Mouse (Mus musculus): Measurements from ENCODE around the gene P2ry2. TPM values are rescaled to one million over a fixed set of nuclear protein-coding genes. Genes with fewer than 3 reads are reported as not detected.

The P2ry2 gene
- polyA plus RNA-seq, 1 experiment from 2014 or later: 1.1 TPM

DNA sequence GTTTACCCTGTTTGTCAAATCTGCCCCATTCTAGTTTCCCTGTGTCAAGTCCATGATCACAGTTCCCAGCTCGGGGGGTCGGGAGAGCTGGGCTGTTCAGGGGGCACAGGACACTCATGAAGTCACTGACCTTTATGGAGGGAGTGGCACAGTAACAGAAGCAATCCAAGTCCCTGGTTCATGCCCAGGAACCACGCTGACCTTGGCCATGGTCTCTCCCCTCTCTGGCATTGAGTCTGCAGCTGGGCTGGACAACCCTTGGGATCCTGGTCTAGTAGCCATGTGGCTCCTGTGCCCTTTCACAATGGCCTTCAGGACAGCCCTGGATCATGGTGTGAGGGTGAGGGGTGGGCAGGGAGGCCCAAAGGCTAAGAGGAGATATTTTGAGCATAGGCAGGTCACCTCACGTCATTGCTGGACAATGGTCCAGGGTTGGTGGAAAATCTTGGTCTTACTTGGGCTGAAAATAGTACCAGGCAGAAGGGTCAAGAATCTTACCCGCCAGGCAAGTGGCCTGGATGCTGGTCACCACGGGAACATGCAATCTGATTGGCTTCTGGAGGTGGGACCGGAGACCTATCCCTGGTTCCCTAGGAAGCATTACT is 17.3 kb downstream of the P2ry2 start:
- Histone ChIP-seq H3K9me3 (no peaks in the 10 kb centered on the region), H3K36me3 (no peaks in the 10 kb centered on the region), H3K4me1 (peaks cover 28% of the 10 kb centered on the region), H3K27ac (0 out of 2 replicates have a peak overlapping the region, but pooled peaks have one; percentile 11), H3K4me3 (no peak overlapping the region), H3K27me3 (ENCODE audit: insufficient read depth, poor library complexity, severe bottlenecking) (peaks cover 37% of the 10 kb centered on the region)
- WGBS: 71% methylated on average over 7 of the region's 7 CpGs
- no peak for DNase-seq (ENCODE audit: low spot score)

DNA sequence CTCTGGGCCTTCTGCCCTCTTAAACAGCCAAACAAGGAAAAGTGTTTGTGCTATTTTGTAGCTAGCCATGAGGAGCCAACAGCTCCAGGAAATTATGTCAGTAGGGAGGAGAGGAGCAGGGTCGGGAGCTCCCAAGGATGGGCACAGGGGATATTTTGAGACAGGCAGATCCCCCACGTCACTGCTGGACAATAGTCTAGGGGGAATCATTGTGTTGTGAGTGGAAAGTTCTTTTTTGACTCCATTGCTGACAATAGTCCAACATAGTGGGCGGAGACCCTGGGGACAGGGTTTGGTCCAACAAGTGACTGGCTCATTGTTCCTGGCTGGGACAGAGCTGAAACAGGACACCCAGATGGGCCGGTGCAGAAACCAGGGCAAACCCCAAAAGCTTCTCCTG is 19.5 kb downstream of the P2ry2 start:
- WGBS: 59% methylated on average over 4 of the region's 4 CpGs
- peaks cover 25% of the 10 kb centered on the region for H3K27me3 ChIP-seq (ENCODE audit: insufficient read depth, poor library complexity, severe bottlenecking)
- H3K27ac ChIP-seq: no peak overlapping the region
- DNase-seq (ENCODE audit: low spot score): no peak
- H3K4me3 ChIP-seq: no peak overlapping the region
- no peaks in the 10 kb centered on the region for H3K36me3 ChIP-seq
- no peaks in the 10 kb centered on the region for H3K9me3 ChIP-seq
- H3K4me1 ChIP-seq: peaks cover 30% of the 10 kb centered on the region

GRCm38 (mm10) chr7:100991972-100992371 is 20.7 kb downstream of the P2ry2 start:
- H3K27ac ChIP-seq: no peak overlapping the region
- 89% methylated on average over 3 of the region's 3 CpGs for WGBS
- DNase-seq (ENCODE audit: low spot score): no peak

DNA sequence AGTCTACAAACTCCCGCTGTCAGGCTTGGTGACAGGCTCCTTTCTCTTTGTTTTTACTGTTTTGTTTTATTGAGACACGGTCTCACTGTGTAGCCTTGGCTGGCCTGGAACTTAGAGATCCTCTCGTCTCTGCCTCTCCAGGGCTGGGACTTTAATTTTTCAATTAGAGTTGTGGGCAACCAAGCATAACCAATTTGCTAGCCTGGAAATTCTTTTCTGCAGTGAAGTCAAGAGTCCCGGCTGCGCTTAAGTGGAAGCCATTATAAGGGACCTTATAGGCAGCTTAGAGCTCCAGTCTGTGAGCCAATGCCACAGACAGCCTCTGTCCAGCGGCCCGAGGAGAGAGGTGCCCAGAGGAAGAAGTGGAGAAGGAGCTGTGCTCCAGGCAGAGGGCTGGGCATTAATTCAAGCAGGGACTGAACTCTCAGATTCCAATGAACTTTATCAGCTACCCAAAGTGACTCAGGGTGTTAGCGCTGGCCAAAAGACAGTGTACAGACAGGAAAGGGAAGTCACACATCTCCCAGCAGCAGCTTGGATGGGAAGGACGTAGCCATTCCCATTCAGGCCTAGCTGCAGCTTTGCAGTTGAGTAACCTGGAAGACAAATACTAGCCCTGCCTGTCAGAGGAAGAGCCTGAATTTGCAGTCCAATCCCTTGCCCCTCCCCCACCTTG is 21.9 kb downstream of the P2ry2 start:
- DNase-seq (ENCODE audit: low spot score): no peak
- H3K9me3 ChIP-seq: no peaks in the 10 kb centered on the region
- no peak overlapping the region for H3K4me3 ChIP-seq
- H3K4me1 ChIP-seq: peaks cover 31% of the 10 kb centered on the region
- peaks cover 21% of the 10 kb centered on the region for H3K27me3 ChIP-seq (ENCODE audit: insufficient read depth, poor library complexity, severe bottlenecking)
- 47% methylated on average over 9 of the region's 9 CpGs for WGBS
- 0 out of 2 replicates have a peak overlapping the region, but pooled peaks have one; percentile 29 for H3K27ac ChIP-seq
- H3K36me3 ChIP-seq: no peaks in the 10 kb centered on the region

More at GRCm38 (mm10) chr7:100991972-100992371, 20.7 kb downstream of the P2ry2 start:
- Histone ChIP-seq H3K4me1 (peaks cover 34% of the 10 kb centered on the region), H3K9me3 (no peaks in the 10 kb centered on the region), H3K4me3 (no peak overlapping the region), H3K27me3 (ENCODE audit: insufficient read depth, poor library complexity, severe bottlenecking) (peaks cover 21% of the 10 kb centered on the region), H3K36me3 (no peaks in the 10 kb centered on the region)

DNA sequence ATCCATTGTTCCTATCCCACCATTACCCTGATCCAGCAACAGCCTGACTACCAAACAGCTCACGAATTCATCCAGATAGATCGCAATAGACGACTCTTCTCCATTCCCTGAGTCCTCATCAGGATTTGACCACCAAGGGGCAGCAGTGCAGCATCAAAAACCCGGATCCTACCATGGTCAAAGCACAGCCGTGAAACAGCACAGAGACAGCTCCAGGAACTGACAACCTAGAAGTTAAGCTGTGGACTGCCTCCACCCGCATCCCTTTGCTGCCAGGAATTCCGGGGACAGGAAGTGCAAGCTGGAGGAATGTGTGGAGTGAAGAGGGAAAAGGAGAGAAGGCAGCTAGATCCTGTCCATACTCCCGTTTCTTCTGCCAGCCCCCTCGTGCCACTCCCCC is 24.6 kb downstream of the P2ry2 start:
- Histone ChIP-seq H3K36me3 (no peaks in the 10 kb centered on the region), H3K27ac (peak overlapping the region; percentile 26), H3K4me3 (no peak overlapping the region; the same call in 1 of the 2 replicates), H3K27me3 (ENCODE audit: insufficient read depth, poor library complexity, severe bottlenecking) (0 out of 2 replicates have a peak, but pooled peaks cover 6% of the 10 kb centered on the region), H3K4me1 (peaks cover 33% of the 10 kb centered on the region), H3K9me3 (no peaks in the 10 kb centered on the region)
- DNase-seq (ENCODE audit: low spot score): peak; percentile 91
- WGBS: 10% methylated on average over 9 of the region's 9 CpGs

GRCm38 (mm10) chr7:100984452-100985395 is 27.9 kb downstream of the P2ry2 start:
- WGBS: 35% methylated on average over 21 of the region's 21 CpGs
- H3K4me3 ChIP-seq: 0 out of 2 replicates have a peak overlapping the region, but pooled peaks have one; percentile 12
- H3K27me3 ChIP-seq (ENCODE audit: insufficient read depth, poor library complexity, severe bottlenecking): 0 out of 2 replicates have a peak, but pooled peaks cover 6% of the 10 kb centered on the region
- H3K9me3 ChIP-seq: no peaks in the 10 kb centered on the region
- no peak for DNase-seq (ENCODE audit: low spot score)
- peak overlapping the region; percentile 62 for H3K27ac ChIP-seq
- H3K4me1 ChIP-seq: peaks cover 22% of the 10 kb centered on the region
- H3K36me3 ChIP-seq: no peaks in the 10 kb centered on the region

DNA sequence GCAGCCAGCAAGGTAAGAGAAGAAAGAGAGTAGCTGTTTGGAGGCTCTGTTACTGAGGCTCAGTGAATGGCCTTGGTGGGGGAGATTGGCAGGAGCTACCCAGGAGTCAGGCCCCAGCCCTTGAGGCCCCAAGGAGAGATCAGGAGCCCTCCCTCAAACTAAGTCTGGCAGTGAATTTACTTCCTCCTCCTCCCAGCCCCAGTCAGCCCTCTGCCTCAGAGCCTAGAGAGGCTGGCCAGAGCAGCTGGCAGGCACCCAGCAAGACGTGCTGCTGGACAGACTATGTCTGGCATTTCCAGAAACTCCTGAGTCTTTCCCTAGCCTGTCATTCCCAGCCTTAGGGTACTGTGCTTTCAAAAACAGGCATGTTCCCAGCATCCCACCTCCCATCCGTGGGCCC is 33.5 kb downstream of the P2ry2 start:
- peaks cover 37% of the 10 kb centered on the region for H3K27me3 ChIP-seq (ENCODE audit: insufficient read depth, poor library complexity, severe bottlenecking)
- peaks cover 22% of the 10 kb centered on the region for H3K4me1 ChIP-seq
- no peaks in the 10 kb centered on the region for H3K36me3 ChIP-seq
- no peaks in the 10 kb centered on the region for H3K9me3 ChIP-seq
- H3K4me3 ChIP-seq: no peak overlapping the region
- DNase-seq (ENCODE audit: low spot score): no peak
- WGBS: 34% methylated on average over 2 of the region's 2 CpGs
- peak overlapping the region; percentile 59; the same call in 1 of the 2 replicates for H3K27ac ChIP-seq

GRCm38 (mm10) chr7:100978171-100978570 is 34.5 kb downstream of the P2ry2 start:
- Histone ChIP-seq H3K9me3 (no peaks in the 10 kb centered on the region), H3K4me3 (no peak overlapping the region), H3K4me1 (peaks cover 32% of the 10 kb centered on the region), H3K27me3 (ENCODE audit: insufficient read depth, poor library complexity, severe bottlenecking) (peaks cover 47% of the 10 kb centered on the region), H3K27ac (no peak overlapping the region), H3K36me3 (no peaks in the 10 kb centered on the region)
- WGBS: 81% methylated on average over 5 of the region's 5 CpGs
- no peak for DNase-seq (ENCODE audit: low spot score)

DNA sequence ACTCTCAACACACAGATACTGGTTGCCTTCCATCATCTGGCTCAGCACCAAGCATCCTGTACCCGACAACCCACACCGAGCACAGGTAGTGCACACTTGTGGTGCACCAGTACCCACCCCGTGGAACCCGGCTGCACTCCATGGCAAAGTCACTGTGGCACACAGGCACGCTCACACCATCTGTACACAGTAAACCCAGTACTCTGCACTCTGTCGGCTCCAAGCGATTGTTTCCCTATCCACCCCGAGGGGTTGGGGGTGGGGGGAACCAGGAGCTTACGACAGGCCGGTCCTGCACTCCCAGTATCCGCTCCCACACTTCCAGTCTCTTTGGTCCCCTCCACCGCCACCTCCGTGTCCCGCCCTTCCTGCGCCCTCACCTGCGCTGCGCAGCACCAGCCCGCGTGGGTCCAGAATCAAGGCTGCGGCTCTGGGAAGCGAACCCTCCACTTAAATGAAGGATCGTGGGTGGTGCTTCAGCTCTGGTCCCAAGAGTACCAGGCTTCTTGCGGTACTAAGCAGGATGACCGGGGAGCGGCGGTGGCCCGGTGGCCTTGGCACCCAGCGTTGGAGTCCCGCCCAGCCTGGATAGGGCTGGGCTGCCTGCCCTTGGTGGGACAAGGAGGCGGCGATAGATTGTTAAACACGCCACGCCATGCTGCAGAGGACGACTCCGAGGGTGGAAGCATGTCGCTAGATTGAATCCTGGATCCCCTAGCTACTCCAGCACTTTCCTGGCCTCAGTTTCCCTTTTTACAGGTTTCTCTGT is 38.3 kb downstream of the P2ry2 start, which contains the start of gene P2ry6:
Gene P2ry6, minus strand, starts transcription at position 515 of the 769 bp plus-strand sequence.
- no peaks in the 10 kb centered on the region for H3K9me3 ChIP-seq
- DNase-seq (ENCODE audit: low spot score): no peak
- WGBS: 3% methylated on average over 36 of the region's 36 CpGs
- peak within 1 kb of the TSS; percentile 57 for H3K4me3 ChIP-seq
- peaks cover 82% of the 10 kb centered on the region for H3K27me3 ChIP-seq (ENCODE audit: insufficient read depth, poor library complexity, severe bottlenecking)
- peaks cover 41% of the 10 kb centered on the region for H3K4me1 ChIP-seq
- H3K36me3 ChIP-seq: no peaks in the 10 kb centered on the region
- peak within 1 kb of the TSS; percentile 39 for H3K27ac ChIP-seq

DNA sequence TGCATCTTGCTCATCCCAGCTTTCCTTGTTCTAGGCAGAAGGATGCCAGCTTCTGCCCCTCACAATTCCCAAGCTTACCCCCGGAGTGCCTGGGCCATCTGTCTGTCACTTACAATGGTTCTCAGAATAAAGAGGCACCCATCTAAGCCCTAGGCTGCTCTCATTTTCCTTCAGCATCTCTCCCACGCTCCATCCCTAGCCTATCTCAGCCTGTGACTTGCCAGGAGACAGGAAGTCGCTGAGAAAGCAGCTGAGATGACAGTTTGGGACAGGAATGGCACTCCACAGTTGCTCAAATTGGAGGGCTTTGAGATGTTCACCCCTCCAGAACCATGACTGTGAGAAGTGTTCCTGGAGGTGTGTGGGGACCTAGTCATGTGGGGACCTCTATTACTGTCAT is 39.8 kb downstream of the P2ry2 start:
- WGBS: 30% methylated on average over 3 of the region's 3 CpGs

DNA sequence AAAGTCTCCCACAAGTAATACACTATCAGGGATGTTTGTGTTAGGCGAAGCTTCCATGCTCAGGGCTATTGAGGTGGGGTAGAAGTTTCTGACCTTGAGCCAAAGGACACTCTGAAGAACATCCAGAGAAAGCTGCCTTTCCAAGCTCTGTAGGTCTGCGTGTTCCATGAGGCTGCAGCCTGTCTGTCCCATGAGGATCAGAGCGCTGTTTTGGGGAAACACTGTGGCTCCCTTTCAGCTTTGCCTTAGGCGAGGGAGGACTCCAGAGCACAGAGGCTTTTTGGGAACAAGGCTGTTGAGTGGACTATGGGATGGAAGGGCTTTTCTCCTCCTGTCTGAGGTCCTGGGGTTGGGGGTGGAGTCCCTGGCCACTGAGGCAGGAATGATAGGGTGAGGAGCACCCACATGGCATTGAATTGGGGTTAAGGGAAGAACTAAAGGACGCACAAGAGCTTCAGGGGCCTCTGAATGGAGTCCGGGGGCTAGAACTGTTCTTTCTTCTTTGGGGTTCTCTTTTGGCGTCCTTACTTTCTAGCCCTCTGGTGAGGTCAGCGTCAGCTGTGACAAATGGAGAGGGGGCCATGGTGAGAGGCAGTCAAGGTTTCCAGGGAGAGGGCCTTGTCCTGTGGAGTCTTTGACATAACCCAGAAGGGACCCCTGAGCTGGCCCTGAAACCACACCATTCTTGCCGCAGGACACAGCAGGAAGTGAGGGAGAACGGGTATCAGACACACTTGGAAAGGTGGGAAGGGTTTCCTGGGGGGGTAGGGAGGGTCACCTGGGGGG is 43.6 kb downstream of the P2ry2 start:
- DNase-seq (ENCODE audit: low spot score): no peak
- 62% methylated on average over 10 of the region's 10 CpGs for WGBS
- Histone ChIP-seq H3K4me1 (peaks cover 31% of the 10 kb centered on the region), H3K9me3 (no peaks in the 10 kb centered on the region), H3K27me3 (ENCODE audit: insufficient read depth, poor library complexity, severe bottlenecking) (peaks cover 80% of the 10 kb centered on the region), H3K36me3 (no peaks in the 10 kb centered on the region), H3K27ac (no peak overlapping the region), H3K4me3 (no peak overlapping the region)

More for the DNA sequence above, 39.8 kb downstream of the P2ry2 start:
- peaks cover 33% of the 10 kb centered on the region for H3K4me1 ChIP-seq
- H3K36me3 ChIP-seq: no peaks in the 10 kb centered on the region
- no peak for DNase-seq (ENCODE audit: low spot score)
- no peak overlapping the region for H3K4me3 ChIP-seq
- no peak overlapping the region for H3K27ac ChIP-seq
- H3K27me3 ChIP-seq (ENCODE audit: insufficient read depth, poor library complexity, severe bottlenecking): peaks cover 83% of the 10 kb centered on the region
- H3K9me3 ChIP-seq: no peaks in the 10 kb centered on the region

All from heart, embryonic 10.5 days (tissue).